Mouse (Mus musculus): ENCODE measurements around the gene Bnip2. TPM values are rescaled to one million over a fixed set of nuclear protein-coding genes. Genes with fewer than 3 reads are reported as not detected.

Bnip2 gene
- total and polyA plus RNA-seq, 2 experiments from 2014 or later: 87.2 to 104 TPM

DNA sequence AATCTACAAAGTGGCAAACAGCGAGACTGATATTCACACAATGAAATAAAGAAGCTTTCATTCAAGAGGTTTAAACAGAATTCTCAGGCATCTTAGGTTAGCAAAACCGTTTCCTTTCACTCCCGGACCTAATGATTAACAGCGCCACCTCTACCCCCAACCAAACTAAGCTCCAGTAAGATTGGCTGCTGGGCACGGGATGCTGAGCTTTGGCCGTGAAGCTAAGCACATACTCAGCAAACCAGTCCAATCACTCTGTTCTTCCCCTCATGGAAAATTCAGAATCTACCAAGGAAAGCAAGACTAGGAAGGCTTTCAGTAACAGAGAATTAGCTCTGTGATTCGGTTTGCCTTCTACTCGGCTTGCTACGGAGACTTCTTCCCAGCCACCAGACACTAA lies 43.8 kb downstream of the Bnip2 start:
- H3K4me3 ChIP-seq (ENCODE audit: low read depth, low read length): no peak overlapping the region
- TF ChIP-seq CTCF (IDR thresholded peaks at IDR 0.05; ENCODE audit: low read depth) (no peak), EP300 (IDR thresholded peaks at IDR 0.05; ENCODE audit: low read depth) (no peak)
- no peaks in the 10 kb centered on the region for H3K4me1 ChIP-seq (ENCODE audit: control insufficient read depth, insufficient read depth)
- no peak overlapping the region for H3K9ac ChIP-seq (replicated peaks; ENCODE audit: low read depth, low read length)
- H3K36me3 ChIP-seq (replicated peaks; ENCODE audit: control insufficient read depth, insufficient read depth, low read length): no peaks in the 10 kb centered on the region
- H3K4me2 ChIP-seq (ENCODE audit: low read depth, low read length): no peak overlapping the region
- H3K9me3 ChIP-seq (replicated peaks; ENCODE audit: control insufficient read depth, low read length): no peaks in the 10 kb centered on the region
- DNase-seq (ENCODE audit: low spot score) (no peak), ATAC-seq (ENCODE audit: insufficient read depth, low read depth) (no peak)
- no peak overlapping the region for H3K27ac ChIP-seq (ENCODE audit: low read depth)
- WGBS: 74% methylated on average over 9 of the region's 9 CpGs
- no peaks in the 10 kb centered on the region for H3K27me3 ChIP-seq (ENCODE audit: control insufficient read depth, insufficient read depth, low read length)

DNA sequence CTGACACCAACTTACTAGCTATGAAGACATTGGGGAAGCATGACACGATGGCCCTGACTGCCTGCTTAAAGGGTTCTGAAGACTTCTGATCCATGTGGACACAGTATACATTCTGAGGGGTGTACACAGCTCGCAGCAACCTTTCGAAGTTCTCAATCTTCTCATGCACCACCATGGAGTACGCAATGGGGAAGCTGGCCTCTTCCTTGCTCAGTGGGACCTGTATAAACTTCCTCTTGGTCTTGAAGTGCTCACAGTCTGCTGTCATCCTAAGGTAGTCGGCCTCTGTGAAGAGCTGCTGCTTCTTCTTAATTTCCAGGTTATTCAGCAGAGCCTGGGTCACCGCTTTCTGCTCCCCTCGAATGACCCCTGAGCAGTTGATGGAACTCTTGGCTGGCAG lies 45.4 kb downstream of the Bnip2 start:
- DNase-seq (ENCODE audit: low spot score) (no peak), ATAC-seq (ENCODE audit: insufficient read depth, low read depth) (no peak)
- Histone ChIP-seq H3K36me3 (replicated peaks; ENCODE audit: control insufficient read depth, insufficient read depth, low read length) (no peaks in the 10 kb centered on the region), H3K9me3 (replicated peaks; ENCODE audit: control insufficient read depth, low read length) (no peaks in the 10 kb centered on the region), H3K4me2 (ENCODE audit: low read depth, low read length) (no peak overlapping the region), H3K4me3 (ENCODE audit: low read depth, low read length) (no peak overlapping the region), H3K4me1 (ENCODE audit: control insufficient read depth, insufficient read depth) (no peaks in the 10 kb centered on the region), H3K9ac (replicated peaks; ENCODE audit: low read depth, low read length) (no peak overlapping the region), H3K27ac (ENCODE audit: low read depth) (no peak overlapping the region), H3K27me3 (ENCODE audit: control insufficient read depth, insufficient read depth, low read length) (no peaks in the 10 kb centered on the region)
- TF ChIP-seq EP300 (IDR thresholded peaks at IDR 0.05; ENCODE audit: low read depth) (no peak), CTCF (IDR thresholded peaks at IDR 0.05; ENCODE audit: low read depth) (no peak)
- 89% methylated on average over 7 of the region's 7 CpGs for WGBS

DNA sequence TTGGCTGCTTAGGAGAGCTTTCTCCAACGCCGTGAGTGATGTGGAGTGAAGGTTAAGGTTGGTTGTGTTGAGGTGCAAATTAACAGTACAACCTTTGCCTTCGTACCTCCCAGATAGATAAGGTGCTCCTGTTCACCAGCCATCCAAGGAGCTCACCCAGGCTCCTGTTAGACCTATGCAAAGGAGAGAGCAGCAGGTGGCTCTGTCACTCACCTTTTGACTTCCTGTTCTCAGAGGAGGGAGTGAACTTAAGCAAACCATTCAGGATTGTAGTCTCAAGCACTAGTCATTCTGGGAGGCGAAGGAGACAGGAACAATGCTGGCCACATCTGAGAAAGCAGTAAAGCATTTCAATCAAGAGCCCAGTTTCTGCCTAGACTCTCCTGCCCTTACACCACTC lies 47.4 kb downstream of the Bnip2 start:
- ATAC-seq (ENCODE audit: insufficient read depth, low read depth) (no peak), DNase-seq (ENCODE audit: low spot score) (no peak)
- WGBS: 66% methylated on average over 4 of the region's 4 CpGs

DNA sequence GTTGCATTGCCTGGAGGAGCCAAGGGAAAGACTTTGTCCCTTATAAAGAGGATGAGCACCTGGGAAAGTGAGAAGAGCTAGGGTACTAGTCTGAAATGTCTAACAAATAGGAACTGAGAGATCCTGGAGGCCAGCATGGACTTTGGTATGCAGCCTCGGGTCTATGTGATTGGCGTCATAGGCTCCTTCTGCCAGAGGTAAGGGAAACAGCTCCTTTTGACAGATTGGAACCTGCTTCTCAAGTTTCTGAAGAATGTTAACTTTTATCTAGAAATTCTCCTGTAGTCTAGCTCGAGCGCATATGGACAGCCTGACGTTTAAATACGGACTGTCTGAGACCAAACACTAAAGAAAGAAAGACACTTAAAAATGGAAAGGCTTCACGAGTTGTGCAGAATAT lies 48.7 kb downstream of the Bnip2 start, which contains the start of gene Gcnt3:
Gene Gcnt3 (minus strand): TSS at position 101 of the 400 bp plus-strand sequence.
- Histone ChIP-seq H3K27ac (ENCODE audit: low read depth) (no peak within 1 kb of the TSS), H3K9ac (replicated peaks; ENCODE audit: low read depth, low read length) (no peak within 1 kb of the TSS), H3K27me3 (ENCODE audit: control insufficient read depth, insufficient read depth, low read length) (no peaks in the 10 kb centered on the region), H3K36me3 (replicated peaks; ENCODE audit: control insufficient read depth, insufficient read depth, low read length) (no peaks in the 10 kb centered on the region), H3K4me3 (ENCODE audit: low read depth, low read length) (no peak within 1 kb of the TSS), H3K4me1 (ENCODE audit: control insufficient read depth, insufficient read depth) (no peaks in the 10 kb centered on the region), H3K9me3 (replicated peaks; ENCODE audit: control insufficient read depth, low read length) (no peaks in the 10 kb centered on the region), H3K4me2 (ENCODE audit: low read depth, low read length) (no peak within 1 kb of the TSS)
- WGBS: 75% methylated on average over 7 of the region's 7 CpGs
- TF ChIP-seq CTCF (IDR thresholded peaks at IDR 0.05; ENCODE audit: low read depth) (no peak), EP300 (IDR thresholded peaks at IDR 0.05; ENCODE audit: low read depth) (no peak)
- no peak for ATAC-seq (ENCODE audit: insufficient read depth, low read depth)
- DNase-seq (ENCODE audit: low spot score): no peak

More for the DNA sequence above, 47.4 kb downstream of the Bnip2 start:
- Histone ChIP-seq H3K9me3 (replicated peaks; ENCODE audit: control insufficient read depth, low read length) (no peaks in the 10 kb centered on the region), H3K4me3 (ENCODE audit: low read depth, low read length) (no peak overlapping the region), H3K4me1 (ENCODE audit: control insufficient read depth, insufficient read depth) (no peaks in the 10 kb centered on the region), H3K36me3 (replicated peaks; ENCODE audit: control insufficient read depth, insufficient read depth, low read length) (no peaks in the 10 kb centered on the region), H3K27ac (ENCODE audit: low read depth) (no peak overlapping the region), H3K9ac (replicated peaks; ENCODE audit: low read depth, low read length) (no peak overlapping the region), H3K4me2 (ENCODE audit: low read depth, low read length) (no peak overlapping the region), H3K27me3 (ENCODE audit: control insufficient read depth, insufficient read depth, low read length) (no peaks in the 10 kb centered on the region)
- no peak for TF ChIP-seq CTCF (IDR thresholded peaks at IDR 0.05; ENCODE audit: low read depth)

DNA sequence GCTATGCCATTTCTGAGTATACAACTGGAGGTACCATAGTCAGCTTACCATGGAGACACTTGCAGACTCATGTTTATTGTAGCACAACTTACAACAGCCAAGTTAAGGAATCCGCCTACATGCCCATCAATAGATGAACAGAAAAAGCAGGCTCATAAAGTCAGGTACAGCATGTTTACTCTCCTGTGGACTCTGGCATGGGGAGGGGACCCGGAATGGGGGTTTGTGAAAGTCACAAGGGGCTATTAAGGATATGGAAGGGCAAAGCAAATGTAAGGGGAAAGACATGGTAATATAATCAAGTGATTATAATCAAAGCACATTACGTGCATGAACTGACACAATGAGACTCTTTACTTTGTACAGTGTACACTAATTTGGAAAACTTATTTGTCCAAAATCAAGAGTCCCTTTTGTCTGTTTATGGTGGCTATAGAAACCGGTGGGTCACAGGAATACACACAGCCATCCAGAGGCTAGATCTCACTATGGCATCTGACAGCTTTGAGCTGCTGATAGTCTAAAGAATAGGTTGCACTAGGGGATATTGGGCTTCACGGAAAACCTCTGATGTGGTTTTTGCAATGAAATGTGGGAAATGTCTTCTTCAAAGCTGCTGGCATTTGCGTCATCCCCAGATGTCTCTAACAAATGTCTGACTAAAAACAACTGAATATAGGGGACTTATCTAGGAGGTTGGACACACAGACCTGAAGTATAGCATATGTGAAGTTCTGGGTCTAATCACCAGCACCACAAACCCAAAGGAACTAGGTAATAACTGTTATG lies 50.5 kb downstream of the Bnip2 start:
- WGBS: 83% methylated on average over 6 of the region's 6 CpGs
- H3K27ac ChIP-seq (ENCODE audit: low read depth): no peak overlapping the region
- no peak for ATAC-seq (ENCODE audit: insufficient read depth, low read depth)

DNA sequence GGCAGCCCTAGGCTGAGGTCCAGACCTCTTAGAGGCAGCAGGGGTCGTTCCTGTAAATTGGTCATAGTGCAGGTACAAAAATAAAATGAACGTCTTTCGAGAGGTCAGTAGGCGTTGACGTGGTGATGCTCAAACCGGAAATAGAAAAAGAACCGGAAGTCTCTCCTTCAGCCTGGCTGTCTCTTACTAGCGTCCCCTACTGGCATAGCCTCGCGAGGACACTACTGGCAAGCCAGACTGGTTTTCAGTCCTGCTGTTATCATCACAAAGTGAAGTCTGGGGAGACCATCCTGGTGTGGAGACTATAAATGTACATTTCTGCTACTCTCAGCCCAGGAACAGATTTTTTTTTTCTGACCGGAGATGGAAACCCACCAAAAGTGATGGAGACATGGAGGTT lies 51.3 kb downstream of the Bnip2 start:
- Histone ChIP-seq H3K27ac (ENCODE audit: low read depth) (no peak overlapping the region), H3K9ac (replicated peaks; ENCODE audit: low read depth, low read length) (no peak overlapping the region), H3K9me3 (replicated peaks; ENCODE audit: control insufficient read depth, low read length) (no peaks in the 10 kb centered on the region), H3K4me2 (ENCODE audit: low read depth, low read length) (no peak overlapping the region), H3K27me3 (ENCODE audit: control insufficient read depth, insufficient read depth, low read length) (no peaks in the 10 kb centered on the region), H3K4me3 (ENCODE audit: low read depth, low read length) (no peak overlapping the region), H3K4me1 (ENCODE audit: control insufficient read depth, insufficient read depth) (no peaks in the 10 kb centered on the region), H3K36me3 (replicated peaks; ENCODE audit: control insufficient read depth, insufficient read depth, low read length) (no peaks in the 10 kb centered on the region)
- 60% methylated on average over 11 of the region's 11 CpGs for WGBS
- ATAC-seq (ENCODE audit: insufficient read depth, low read depth) (no peak), DNase-seq (ENCODE audit: low spot score) (no peak)
- TF ChIP-seq EP300 (IDR thresholded peaks at IDR 0.05; ENCODE audit: low read depth): no peak
- TF ChIP-seq CTCF (IDR thresholded peaks at IDR 0.05; ENCODE audit: low read depth): no peak

More for the DNA sequence above, 50.5 kb downstream of the Bnip2 start:
- no peaks in the 10 kb centered on the region for H3K27me3 ChIP-seq (ENCODE audit: control insufficient read depth, insufficient read depth, low read length)
- no peaks in the 10 kb centered on the region for H3K4me1 ChIP-seq (ENCODE audit: control insufficient read depth, insufficient read depth)
- H3K4me2 ChIP-seq (ENCODE audit: low read depth, low read length): no peak overlapping the region
- no peak overlapping the region for H3K4me3 ChIP-seq (ENCODE audit: low read depth, low read length)
- no peak overlapping the region for H3K9ac ChIP-seq (replicated peaks; ENCODE audit: low read depth, low read length)
- no peaks in the 10 kb centered on the region for H3K9me3 ChIP-seq (replicated peaks; ENCODE audit: control insufficient read depth, low read length)
- no peaks in the 10 kb centered on the region for H3K36me3 ChIP-seq (replicated peaks; ENCODE audit: control insufficient read depth, insufficient read depth, low read length)
- TF ChIP-seq EP300 (IDR thresholded peaks at IDR 0.05; ENCODE audit: low read depth) (no peak), CTCF (IDR thresholded peaks at IDR 0.05; ENCODE audit: low read depth) (no peak)
- DNase-seq (ENCODE audit: low spot score): no peak
